Mouse (Mus musculus) spleen, embryonic (tissue): Measurements from ENCODE around the gene Tob2.

ENCODE experiments used
- CTCF ChIA-PET: fragments of 350-600 bp; sonication (Branson Sonifier 250); formaldehyde crosslinking; loops from one replicate; lab custom pipeline; 2022; lab: Charles Lee

The Tob2 gene

GRCm38 (mm10) chr15:81858517-81859329, at the start of gene Tob2:
Tob2 (minus strand) TSS chr15:81858796.
- CTCF ChIA-PET, result no interaction called here

GRCm38 (mm10) chr15:81907953-81908352, 49.4 kb upstream of the Tob2 start:
- CTCF ChIA-PET, result no interaction called here

- CTCF ChIA-PET, result interaction anchor here (0.7 kb wide), 1 partner anchor 74 kb away, joined by 4 read pairs; no protein-coding TSS in a partner anchor
These were observed 46.3 kb upstream of the Tob2 start for GRCm38 (mm10) chr15:81904939-81905338.

GRCm38 (mm10) chr15:81898751-81899150, 40.2 kb upstream of the Tob2 start:
- CTCF ChIA-PET, result no interaction called here

- CTCF ChIA-PET, result no interaction called here
These were observed 39.1 kb upstream of the Tob2 start for GRCm38 (mm10) chr15:81897607-81898285.

- CTCF ChIA-PET, result no interaction called here
These were observed 37.8 kb upstream of the Tob2 start for GRCm38 (mm10) chr15:81896407-81896806.

- CTCF ChIA-PET, result interaction anchor here (0.6 to 0.7 kb wide), 2 partner anchors 60 to 75 kb away, joined by 3 to 5 read pairs; no protein-coding TSS in a partner anchor
These were observed 35.4 kb upstream of the Tob2 start for GRCm38 (mm10) chr15:81894002-81894401.

GRCm38 (mm10) chr15:81891822-81892580, 33.4 kb upstream of the Tob2 start:
- CTCF ChIA-PET, result interaction anchor here (0.6 to 0.7 kb wide), 3 partner anchors 43 to 433 kb away, joined by 3 to 5 read pairs (median 5); no protein-coding TSS in a partner anchor

GRCm38 (mm10) chr15:81891140-81891802, 32.7 kb upstream of the Tob2 start:
- CTCF ChIA-PET, result interaction anchor here (0.6 to 0.7 kb wide), 2 partner anchors 42 to 57 kb away, joined by 3 to 5 read pairs; no protein-coding TSS in a partner anchor

GRCm38 (mm10) chr15:81889175-81889574, 30.6 kb upstream of the Tob2 start:
- CTCF ChIA-PET, result no interaction called here

GRCm38 (mm10) chr15:81886795-81887550, 28.4 kb upstream of the Tob2 start:
- CTCF ChIA-PET, result interaction anchor here (0.6 kb wide), 2 partner anchors 74 to 227 kb away, joined by 3 read pairs; partner anchors contain the start of gene Pmm1

- CTCF ChIA-PET, result no interaction called here
These were observed 26.9 kb upstream of the Tob2 start for GRCm38 (mm10) chr15:81885418-81885934.

GRCm38 (mm10) chr15:81882348-81882747, 23.8 kb upstream of the Tob2 start:
- CTCF ChIA-PET, result interaction anchor here (0.6 kb wide), 1 partner anchor 195 kb away, joined by 3 read pairs; no protein-coding TSS in a partner anchor

- CTCF ChIA-PET, result interaction anchor here (0.6 kb wide), 2 partner anchors 24 to 47 kb away, joined by 3 to 8 read pairs; no protein-coding TSS in a partner anchor
These were observed 21.2 kb upstream of the Tob2 start for GRCm38 (mm10) chr15:81879531-81880401.

- CTCF ChIA-PET, result no interaction called here
These were observed 13.9 kb upstream of the Tob2 start, which contains the start of gene Aco2 for GRCm38 (mm10) chr15:81872262-81873136. Aco2 (plus strand) TSS chr15:81872309.

- CTCF ChIA-PET, result interaction anchor here (0.7 kb wide), 1 partner anchor 308 kb away, joined by 6 read pairs; no protein-coding TSS in a partner anchor
These were observed 13.1 kb upstream of the Tob2 start, which contains the start of gene Phf5a for GRCm38 (mm10) chr15:81871604-81872261. Phf5a (minus strand) TSS chr15:81871911.

GRCm38 (mm10) chr15:81869985-81870384, 11.4 kb upstream of the Tob2 start:
- CTCF ChIA-PET, result no interaction called here
